Mouse (Mus musculus) left cerebral cortex, adult 18-20 months (tissue): ENCODE results near the gene 4930519P11Rik. TPM values are rescaled to one million over a fixed set of nuclear protein-coding genes. Genes with fewer than 3 reads are reported as not detected.
A peak's percentile ranks its signal among the peaks of the same experiment; 100 is the strongest.

Source experiments
- DNase-seq, 2 experiments: peaks; one replicate each; pipeline ENCODE4 v3.0.0; 2021 to 2022; ENCODE audit warnings: low spot score in 2 of 2, mixed read lengths in 1 of 2
- total RNA-seq, 2 experiments: library from RNA; stranded (reverse); gene quantifications; 2 replicates each; pipeline ENCODE4 v1.2.3; 2021

4930519P11Rik gene
- total RNA-seq, 2 experiments from 2014 or later = not detected

GRCm38 (mm10) chr2:154584931-154585601 lies 28.2 kb downstream of the 4930519P11Rik start:
- DNase-seq = no peak

GRCm38 (mm10) chr2:154583906-154584872 lies 29.0 kb downstream of the 4930519P11Rik start:
- peak; percentile 92 to 94 for DNase-seq

- no peak for DNase-seq
These were observed 31.8 kb downstream of the 4930519P11Rik start for GRCm38 (mm10) chr2:154581421-154581820.

GRCm38 (mm10) chr2:154580586-154580985 lies 32.7 kb downstream of the 4930519P11Rik start:
- no peak for DNase-seq

GRCm38 (mm10) chr2:154577744-154578067 lies 35.5 kb downstream of the 4930519P11Rik start:
- no peak for DNase-seq

GRCm38 (mm10) chr2:154576876-154577743 lies 36.1 kb downstream of the 4930519P11Rik start:
- no peak for DNase-seq

- DNase-seq = no peak
These were observed 39.0 kb downstream of the 4930519P11Rik start for GRCm38 (mm10) chr2:154574271-154574670.

GRCm38 (mm10) chr2:154572996-154573395 lies 40.2 kb downstream of the 4930519P11Rik start:
- no peak for DNase-seq

GRCm38 (mm10) chr2:154571976-154572375 lies 41.3 kb downstream of the 4930519P11Rik start:
- DNase-seq = no peak

- DNase-seq = no peak
These were observed 42.0 kb downstream of the 4930519P11Rik start for GRCm38 (mm10) chr2:154571266-154571665.

- no peak for DNase-seq
These were observed 42.6 kb downstream of the 4930519P11Rik start for GRCm38 (mm10) chr2:154570666-154571065.

- DNase-seq = peak; percentile 93 to 96
These were observed 43.4 kb downstream of the 4930519P11Rik start, which contains the start of gene E2f1 for GRCm38 (mm10) chr2:154569836-154570286. E2f1 (minus strand) TSS chr2:154569892.

GRCm38 (mm10) chr2:154569071-154569748 lies 44.0 kb downstream of the 4930519P11Rik start:
- DNase-seq = peak; percentile 39 to 69

- no peak for DNase-seq
These were observed 44.7 kb downstream of the 4930519P11Rik start for GRCm38 (mm10) chr2:154568329-154569070.

GRCm38 (mm10) chr2:154567766-154568165 lies 45.5 kb downstream of the 4930519P11Rik start:
- no peak for DNase-seq

GRCm38 (mm10) chr2:154566641-154567040 lies 46.6 kb downstream of the 4930519P11Rik start:
- no peak for DNase-seq

- DNase-seq = peak; percentile 37 to 69
These were observed 47.7 kb downstream of the 4930519P11Rik start for GRCm38 (mm10) chr2:154565562-154565961.

- DNase-seq = no peak
These were observed 49.5 kb downstream of the 4930519P11Rik start for GRCm38 (mm10) chr2:154563612-154564170.
